Mouse (Mus musculus): ENCODE results near the gene Rmnd5b. TPM values are rescaled to one million over a fixed set of nuclear protein-coding genes. Genes with fewer than 3 reads are reported as not detected.

Rmnd5b gene
- polyA plus RNA-seq, 1 experiment from 2014 or later: 82.7 TPM

GRCm38 (mm10) chr11:51652889-51653418, 17.3 kb upstream of the Rmnd5b start:
- WGBS: 90% methylated on average over 4 of the region's 4 CpGs
- peaks cover 14% of the 10 kb centered on the region for H3K4me1 ChIP-seq (ENCODE audit: control insufficient read depth, insufficient read depth, low read length)
- H3K36me3 ChIP-seq (ENCODE audit: control insufficient read depth, insufficient read depth, low read length): no peaks in the 10 kb centered on the region
- H3K27ac ChIP-seq (ENCODE audit: low read length): no peak overlapping the region
- no peak overlapping the region for H3K9ac ChIP-seq (ENCODE audit: low read depth, low read length)
- H3K4me2 ChIP-seq (ENCODE audit: low read length): no peak overlapping the region
- ATAC-seq: no peak
- peaks cover 6% of the 10 kb centered on the region; the same call in 1 of the 2 replicates for H3K27me3 ChIP-seq (ENCODE audit: control insufficient read depth, insufficient read depth, low read depth, low read length)
- no peaks in the 10 kb centered on the region for H3K9me3 ChIP-seq (replicated peaks; ENCODE audit: control insufficient read depth, low read length, poor library complexity, severe bottlenecking)
- no peak overlapping the region for H3K4me3 ChIP-seq (ENCODE audit: low read depth, low read length)

GRCm38 (mm10) chr11:51650691-51651515, 15.2 kb upstream of the Rmnd5b start, which contains the start of the genes N4bp3 and D930048N14Rik:
N4bp3 (minus strand) TSS chr11:51650842.
D930048N14Rik (plus strand) TSS chr11:51650954.
- peak within 1 kb of the TSS; percentile 82 for H3K9ac ChIP-seq (ENCODE audit: low read depth, low read length)
- no peak within 1 kb of the TSS; the same call in 1 of the 2 replicates for H3K27ac ChIP-seq (ENCODE audit: low read length)
- peak; percentile 80 for ATAC-seq

GRCm38 (mm10) chr11:51650261-51650660, 14.6 kb upstream of the Rmnd5b start:
- peaks cover 6% of the 10 kb centered on the region; the same call in 1 of the 2 replicates for H3K27me3 ChIP-seq (ENCODE audit: control insufficient read depth, insufficient read depth, low read depth, low read length)
- H3K9ac ChIP-seq (ENCODE audit: low read depth, low read length): peak overlapping the region; percentile 82
- peak overlapping the region; percentile 95 for H3K4me2 ChIP-seq (ENCODE audit: low read length)
- H3K36me3 ChIP-seq (ENCODE audit: control insufficient read depth, insufficient read depth, low read length): peaks cover 2% of the 10 kb centered on the region
- H3K4me3 ChIP-seq (ENCODE audit: low read depth, low read length): peak overlapping the region; percentile 77
- 2% methylated on average over 28 of the region's 30 CpGs for WGBS
- H3K27ac ChIP-seq (ENCODE audit: low read length): no peak overlapping the region; the same call in 1 of the 2 replicates
- H3K4me1 ChIP-seq (ENCODE audit: control insufficient read depth, insufficient read depth, low read length): peaks cover 14% of the 10 kb centered on the region
- peak; percentile 43; the same call in 1 of the 2 replicates for ATAC-seq
- H3K9me3 ChIP-seq (replicated peaks; ENCODE audit: control insufficient read depth, low read length, poor library complexity, severe bottlenecking): no peaks in the 10 kb centered on the region

More at GRCm38 (mm10) chr11:51650691-51651515, 15.2 kb upstream of the Rmnd5b start, which contains the start of the genes N4bp3 and D930048N14Rik:
- H3K36me3 ChIP-seq (ENCODE audit: control insufficient read depth, insufficient read depth, low read length): no peaks in the 10 kb centered on the region
- H3K4me1 ChIP-seq (ENCODE audit: control insufficient read depth, insufficient read depth, low read length): peaks cover 14% of the 10 kb centered on the region
- H3K27me3 ChIP-seq (ENCODE audit: control insufficient read depth, insufficient read depth, low read depth, low read length): peaks cover 6% of the 10 kb centered on the region; the same call in 1 of the 2 replicates
- peak within 1 kb of the TSS; percentile 95 for H3K4me2 ChIP-seq (ENCODE audit: low read length)
- H3K9me3 ChIP-seq (replicated peaks; ENCODE audit: control insufficient read depth, low read length, poor library complexity, severe bottlenecking): no peaks in the 10 kb centered on the region
- 2% methylated on average over 57 of the region's 70 CpGs for WGBS
- H3K4me3 ChIP-seq (ENCODE audit: low read depth, low read length): peak within 1 kb of the TSS; percentile 77

GRCm38 (mm10) chr11:51649889-51650199, 14.1 kb upstream of the Rmnd5b start:
- Histone ChIP-seq H3K9ac (ENCODE audit: low read depth, low read length) (peak overlapping the region; percentile 82), H3K4me1 (ENCODE audit: control insufficient read depth, insufficient read depth, low read length) (peaks cover 14% of the 10 kb centered on the region), H3K4me3 (ENCODE audit: low read depth, low read length) (peak overlapping the region; percentile 77), H3K9me3 (replicated peaks; ENCODE audit: control insufficient read depth, low read length, poor library complexity, severe bottlenecking) (no peaks in the 10 kb centered on the region), H3K36me3 (ENCODE audit: control insufficient read depth, insufficient read depth, low read length) (peaks cover 3% of the 10 kb centered on the region), H3K27me3 (ENCODE audit: control insufficient read depth, insufficient read depth, low read depth, low read length) (peaks cover 6% of the 10 kb centered on the region; the same call in 1 of the 2 replicates), H3K27ac (ENCODE audit: low read length) (no peak overlapping the region), H3K4me2 (ENCODE audit: low read length) (peak overlapping the region; percentile 95)
- WGBS: 7% methylated on average over 7 of the region's 7 CpGs
- ATAC-seq: no peak

GRCm38 (mm10) chr11:51649111-51649888, 13.6 kb upstream of the Rmnd5b start:
- peaks cover 14% of the 10 kb centered on the region for H3K4me1 ChIP-seq (ENCODE audit: control insufficient read depth, insufficient read depth, low read length)
- H3K27ac ChIP-seq (ENCODE audit: low read length): no peak overlapping the region
- peak overlapping the region; percentile 77 for H3K4me3 ChIP-seq (ENCODE audit: low read depth, low read length)
- peak overlapping the region; percentile 82 for H3K9ac ChIP-seq (ENCODE audit: low read depth, low read length)
- H3K36me3 ChIP-seq (ENCODE audit: control insufficient read depth, insufficient read depth, low read length): peaks cover 3% of the 10 kb centered on the region
- no peak for ATAC-seq
- peak overlapping the region; percentile 95 for H3K4me2 ChIP-seq (ENCODE audit: low read length)
- H3K27me3 ChIP-seq (ENCODE audit: control insufficient read depth, insufficient read depth, low read depth, low read length): peaks cover 6% of the 10 kb centered on the region; the same call in 1 of the 2 replicates
- no peaks in the 10 kb centered on the region for H3K9me3 ChIP-seq (replicated peaks; ENCODE audit: control insufficient read depth, low read length, poor library complexity, severe bottlenecking)
- WGBS: 27% methylated on average over 11 of the region's 11 CpGs

GRCm38 (mm10) chr11:51648566-51648965, 12.9 kb upstream of the Rmnd5b start:
- WGBS: 11% methylated on average over 3 of the region's 3 CpGs
- peak overlapping the region; percentile 4; the same call in 1 of the 2 replicates for H3K9ac ChIP-seq (ENCODE audit: low read depth, low read length)
- H3K4me1 ChIP-seq (ENCODE audit: control insufficient read depth, insufficient read depth, low read length): peaks cover 14% of the 10 kb centered on the region
- H3K36me3 ChIP-seq (ENCODE audit: control insufficient read depth, insufficient read depth, low read length): peaks cover 5% of the 10 kb centered on the region
- H3K9me3 ChIP-seq (replicated peaks; ENCODE audit: control insufficient read depth, low read length, poor library complexity, severe bottlenecking): no peaks in the 10 kb centered on the region
- ATAC-seq: no peak
- H3K27me3 ChIP-seq (ENCODE audit: control insufficient read depth, insufficient read depth, low read depth, low read length): peaks cover 6% of the 10 kb centered on the region; the same call in 1 of the 2 replicates
- no peak overlapping the region for H3K4me3 ChIP-seq (ENCODE audit: low read depth, low read length)
- H3K27ac ChIP-seq (ENCODE audit: low read length): no peak overlapping the region
- H3K4me2 ChIP-seq (ENCODE audit: low read length): peak overlapping the region; percentile 95; the same call in 1 of the 2 replicates

DNA sequence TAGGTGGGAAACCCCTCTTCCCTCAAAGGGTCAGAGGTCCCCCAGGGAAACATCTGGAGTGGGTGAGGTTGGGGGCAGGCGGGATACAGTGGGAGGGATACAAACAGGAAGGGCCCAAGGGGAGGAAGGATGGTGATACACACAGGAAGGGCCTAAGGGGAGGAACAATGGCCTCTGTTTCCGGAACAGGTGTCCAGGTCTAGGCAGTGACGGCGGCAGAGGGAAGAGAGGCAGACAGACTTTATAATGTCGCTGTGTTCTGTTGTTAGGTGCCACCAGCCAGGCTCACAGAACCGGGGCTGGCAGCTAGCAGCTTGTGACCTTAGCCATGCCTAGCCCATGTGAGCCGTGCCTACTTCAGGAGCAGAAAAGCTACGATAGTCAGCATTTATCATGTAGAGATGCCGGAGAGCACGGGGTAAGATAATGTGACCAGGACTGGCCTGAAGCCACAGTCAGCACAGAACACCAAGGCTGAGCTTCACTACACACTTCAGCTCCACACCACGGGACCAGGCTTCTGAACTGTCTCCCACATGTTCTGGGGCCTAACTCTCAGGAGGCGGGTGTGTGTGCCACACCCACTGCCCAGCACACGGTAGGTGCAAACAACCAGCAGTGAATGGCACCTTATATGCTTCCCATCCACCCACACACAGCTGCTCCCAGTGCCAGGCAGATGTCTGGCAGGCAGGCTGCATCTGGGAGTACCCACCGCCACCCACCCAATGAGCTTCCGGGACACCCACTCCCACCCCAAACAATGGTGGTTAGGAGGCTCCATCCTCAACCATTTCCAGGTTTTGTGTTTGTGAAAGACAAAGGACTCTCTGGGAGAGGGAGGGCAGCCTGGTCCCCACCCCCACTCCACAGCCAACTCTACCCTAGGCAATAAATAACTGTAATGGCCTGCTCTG, 11.3 kb upstream of the Rmnd5b start:
- Histone ChIP-seq H3K36me3 (ENCODE audit: control insufficient read depth, insufficient read depth, low read length) (peaks cover 5% of the 10 kb centered on the region), H3K4me1 (ENCODE audit: control insufficient read depth, insufficient read depth, low read length) (peaks cover 14% of the 10 kb centered on the region), H3K27me3 (ENCODE audit: control insufficient read depth, insufficient read depth, low read depth, low read length) (peaks cover 6% of the 10 kb centered on the region; the same call in 1 of the 2 replicates), H3K9me3 (replicated peaks; ENCODE audit: control insufficient read depth, low read length, poor library complexity, severe bottlenecking) (no peaks in the 10 kb centered on the region), H3K4me2 (ENCODE audit: low read length) (no peak overlapping the region), H3K9ac (ENCODE audit: low read depth, low read length) (no peak overlapping the region), H3K27ac (ENCODE audit: low read length) (no peak overlapping the region), H3K4me3 (ENCODE audit: low read depth, low read length) (no peak overlapping the region)
- ATAC-seq: no peak
- WGBS: 90% methylated on average over 15 of the region's 15 CpGs

DNA sequence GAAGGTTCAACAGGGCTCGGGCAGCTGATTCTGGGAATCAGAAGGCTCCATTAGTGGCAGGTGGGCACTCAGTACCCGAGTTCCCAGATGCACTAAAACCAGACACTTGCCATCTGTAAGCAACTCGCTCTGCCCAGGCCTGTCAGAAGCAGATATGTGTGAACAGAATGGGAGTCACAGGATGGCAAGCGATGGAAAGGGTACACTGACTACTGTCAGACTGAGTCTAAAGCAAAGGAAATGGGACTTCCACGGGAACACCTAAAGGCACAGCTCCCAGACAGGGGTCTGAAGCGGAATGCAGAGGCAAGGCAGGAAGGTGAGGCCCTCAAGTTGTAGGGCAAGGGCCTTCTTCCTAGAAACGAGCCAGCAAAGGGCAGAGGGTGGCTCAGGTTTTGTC, 10.5 kb upstream of the Rmnd5b start:
- Histone ChIP-seq H3K27ac (ENCODE audit: low read length) (no peak overlapping the region), H3K4me2 (ENCODE audit: low read length) (no peak overlapping the region), H3K27me3 (ENCODE audit: control insufficient read depth, insufficient read depth, low read depth, low read length) (peaks cover 6% of the 10 kb centered on the region; the same call in 1 of the 2 replicates), H3K4me3 (ENCODE audit: low read depth, low read length) (no peak overlapping the region), H3K9ac (ENCODE audit: low read depth, low read length) (no peak overlapping the region), H3K36me3 (ENCODE audit: control insufficient read depth, insufficient read depth, low read length) (peaks cover 5% of the 10 kb centered on the region), H3K4me1 (ENCODE audit: control insufficient read depth, insufficient read depth, low read length) (peaks cover 14% of the 10 kb centered on the region), H3K9me3 (replicated peaks; ENCODE audit: control insufficient read depth, low read length, poor library complexity, severe bottlenecking) (no peaks in the 10 kb centered on the region)
- ATAC-seq: no peak
- WGBS: 88% methylated on average over 7 of the region's 7 CpGs

Measured in midbrain, embryonic 16.5 days (tissue).